Mouse (Mus musculus) brown adipose tissue, adult 24 weeks (tissue): ENCODE results near the gene Hist1h2ap. TPM values are rescaled to one million over a fixed set of nuclear protein-coding genes. Genes with fewer than 3 reads are reported as not detected.
"Not testable (repeated sequence)": the region's sequence is repeated elsewhere in the genome, so short reads cannot be mapped to it uniquely, and the experiment has no call there.

Experiments used
- H3K27ac ChIP-seq: fragments of 200-500 bp; replicated peaks from 2 replicates; pipeline ENCODE4 v1.5.1; 2012; ENCODE audit warnings: low read depth, mild to moderate bottlenecking, low read length
- H3K4me1 ChIP-seq: fragments of 200-500 bp; 2 replicates; pipeline ENCODE4 v1.6.1; 2012; ENCODE audit warnings: low read length, mixed read lengths; ENCODE audit not compliant: control insufficient read depth, insufficient read depth, insufficient read length
- H3K4me3 ChIP-seq: fragments of 200-500 bp; 2 replicates; pipeline ENCODE4 v1.5.1; 2012; ENCODE audit warnings: low read depth, mild to moderate bottlenecking, low read length, moderate library complexity; ENCODE audit not compliant: insufficient read depth
- polyA plus RNA-seq: library from polyadenylated mRNA; stranded (reverse); fragments of >200 nt; gene quantifications from 2 replicates; pipeline ENCODE4 v1.2.4, GENCODE M21; 2012; ENCODE audit not compliant: missing spikeins, insufficient read depth, insufficient read length

Hist1h2ap gene
- polyA plus RNA-seq, 1 experiment = not detected

- no peaks in the 10 kb centered on the region for H3K4me1 ChIP-seq
- H3K27ac ChIP-seq = no peak overlapping the region
- no peak overlapping the region for H3K4me3 ChIP-seq
These were observed 3.0 kb downstream of the Hist1h2ap start for GRCm38 (mm10) chr13:21830344-21830743.

GRCm38 (mm10) chr13:21828511-21828910 lies 4.8 kb downstream of the Hist1h2ap start:
- H3K4me1 ChIP-seq = no peaks in the 10 kb centered on the region
- no peak overlapping the region for H3K4me3 ChIP-seq
- H3K27ac ChIP-seq = no peak overlapping the region

DNA sequence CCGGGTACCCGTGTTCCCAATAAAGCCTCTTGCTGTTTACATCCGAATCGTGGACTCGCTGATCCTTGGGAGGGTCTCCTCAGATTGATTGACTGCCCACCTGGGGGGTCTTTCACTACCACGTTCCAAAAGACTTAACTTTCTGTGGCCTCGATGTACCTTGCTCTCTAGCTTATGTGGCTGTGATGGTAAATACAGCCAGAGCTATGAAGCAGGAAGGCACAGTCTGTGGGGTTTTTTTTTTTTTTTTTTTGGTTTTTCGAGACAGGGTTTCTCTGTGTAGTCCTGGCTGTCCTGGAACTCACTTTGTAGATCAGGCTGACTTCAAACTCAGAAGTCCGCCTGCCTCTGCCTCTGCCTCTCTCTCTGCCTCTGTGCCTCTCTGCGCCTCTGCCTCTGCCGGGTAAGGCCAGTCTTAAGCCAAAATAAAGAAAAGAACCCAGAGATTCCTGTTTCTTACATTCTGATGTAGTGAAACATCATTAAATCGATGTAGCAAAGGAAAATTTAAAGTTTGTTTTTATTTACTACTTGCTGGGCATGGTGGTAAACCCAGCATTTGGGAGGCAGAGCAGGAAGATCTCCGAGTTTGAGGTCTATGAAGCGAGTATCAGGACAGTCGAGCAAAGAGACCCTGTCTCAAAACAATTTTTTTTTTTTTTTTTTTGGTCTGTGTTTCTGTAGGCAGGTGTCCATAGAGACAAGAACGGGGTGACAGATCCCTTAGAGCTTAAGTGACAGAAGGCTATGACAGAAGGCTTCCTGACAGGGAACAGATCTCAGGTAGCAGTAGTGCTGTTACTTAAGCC lies 13.0 kb downstream of the Hist1h2ap start:
- not testable (repeated sequence) for H3K4me3 ChIP-seq, H3K4me1 ChIP-seq, H3K27ac ChIP-seq

DNA sequence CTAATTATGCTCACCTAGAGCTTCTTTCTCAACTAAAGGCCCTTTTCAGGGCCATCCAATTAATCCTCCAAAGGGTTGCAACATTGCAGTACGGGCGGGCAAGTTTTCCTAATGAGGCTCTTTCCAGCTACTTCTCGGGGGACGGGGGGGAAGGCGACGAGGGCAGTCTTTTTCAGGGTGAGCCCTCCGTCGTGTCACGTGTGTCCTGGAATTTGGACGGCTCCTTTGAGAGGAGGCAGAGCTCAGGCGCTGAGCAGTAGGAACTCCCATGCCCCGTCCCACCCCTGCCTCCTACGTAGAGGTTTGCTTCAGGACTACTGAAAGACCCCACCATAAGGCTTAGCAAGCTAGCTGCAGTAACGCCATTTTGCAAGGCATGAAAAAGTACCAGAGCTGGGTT lies 21.2 kb downstream of the Hist1h2ap start:
- H3K4me1 ChIP-seq = not testable (repeated sequence)
- H3K4me3 ChIP-seq = peak overlapping the region; percentile 10; the same call in 1 of the 2 replicates

GRCm38 (mm10) chr13:21811539-21811938 lies 21.8 kb downstream of the Hist1h2ap start, which contains the start of gene Hist1h4m:
TSS of gene Hist1h4m (plus strand) at chr13:21811746.
- H3K4me3 ChIP-seq = peak within 1 kb of the TSS; percentile 10; the same call in 1 of the 2 replicates
- not testable (repeated sequence) for H3K4me1 ChIP-seq, H3K27ac ChIP-seq

More for the DNA sequence above, 21.2 kb downstream of the Hist1h2ap start:
- not testable (repeated sequence) for H3K27ac ChIP-seq

DNA sequence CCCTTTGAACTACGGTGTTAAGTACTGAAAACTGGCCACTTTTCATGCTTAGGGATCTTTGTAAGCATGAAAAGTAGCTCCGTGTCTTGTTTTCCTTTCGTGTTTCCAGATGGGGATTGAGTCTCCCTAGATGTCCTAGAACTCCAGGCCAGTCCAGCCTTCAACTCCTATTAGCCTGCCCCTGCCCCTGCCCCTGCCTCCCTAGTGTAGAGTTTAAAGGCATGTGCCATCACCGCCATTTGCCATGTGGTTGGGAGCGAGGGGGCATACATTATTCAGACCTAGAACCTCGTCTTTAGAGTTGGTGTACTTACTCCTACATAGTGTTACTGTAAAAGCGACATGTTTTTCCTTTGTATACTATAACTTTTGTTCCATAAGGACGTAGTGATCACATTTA lies 22.2 kb downstream of the Hist1h2ap start:
- H3K4me1 ChIP-seq, H3K27ac ChIP-seq, H3K4me3 ChIP-seq: not testable (repeated sequence)

GRCm38 (mm10) chr13:21810073-21810472 lies 23.2 kb downstream of the Hist1h2ap start, which contains the start of the genes Hist1h2bq and Hist1h2ao:
TSS of gene Hist1h2bq (minus strand) at chr13:21810197.
TSS of gene Hist1h2ao (plus strand) at chr13:21810465.
- not testable (repeated sequence) for H3K4me1 ChIP-seq, H3K4me3 ChIP-seq, H3K27ac ChIP-seq

- not testable (repeated sequence) for H3K4me1 ChIP-seq, H3K27ac ChIP-seq, H3K4me3 ChIP-seq
These were observed 30.2 kb downstream of the Hist1h2ap start for GRCm38 (mm10) chr13:21803058-21803457.

GRCm38 (mm10) chr13:21797163-21797562 lies 36.1 kb downstream of the Hist1h2ap start:
- H3K4me3 ChIP-seq, H3K27ac ChIP-seq, H3K4me1 ChIP-seq: not testable (repeated sequence)

GRCm38 (mm10) chr13:21795584-21795983 lies 37.7 kb downstream of the Hist1h2ap start:
- Histone ChIP-seq H3K4me3 (no peak overlapping the region), H3K4me1 (no peaks in the 10 kb centered on the region), H3K27ac (no peak overlapping the region)

GRCm38 (mm10) chr13:21790601-21791283 lies 42.6 kb downstream of the Hist1h2ap start:
- Histone ChIP-seq H3K4me1 (no peaks in the 10 kb centered on the region), H3K4me3 (peak overlapping the region; percentile 23), H3K27ac (no peak overlapping the region)

- Histone ChIP-seq H3K4me1 (no peaks in the 10 kb centered on the region), H3K27ac (no peak overlapping the region), H3K4me3 (no peak overlapping the region)
These were observed 43.4 kb downstream of the Hist1h2ap start for GRCm38 (mm10) chr13:21789925-21790324.

DNA sequence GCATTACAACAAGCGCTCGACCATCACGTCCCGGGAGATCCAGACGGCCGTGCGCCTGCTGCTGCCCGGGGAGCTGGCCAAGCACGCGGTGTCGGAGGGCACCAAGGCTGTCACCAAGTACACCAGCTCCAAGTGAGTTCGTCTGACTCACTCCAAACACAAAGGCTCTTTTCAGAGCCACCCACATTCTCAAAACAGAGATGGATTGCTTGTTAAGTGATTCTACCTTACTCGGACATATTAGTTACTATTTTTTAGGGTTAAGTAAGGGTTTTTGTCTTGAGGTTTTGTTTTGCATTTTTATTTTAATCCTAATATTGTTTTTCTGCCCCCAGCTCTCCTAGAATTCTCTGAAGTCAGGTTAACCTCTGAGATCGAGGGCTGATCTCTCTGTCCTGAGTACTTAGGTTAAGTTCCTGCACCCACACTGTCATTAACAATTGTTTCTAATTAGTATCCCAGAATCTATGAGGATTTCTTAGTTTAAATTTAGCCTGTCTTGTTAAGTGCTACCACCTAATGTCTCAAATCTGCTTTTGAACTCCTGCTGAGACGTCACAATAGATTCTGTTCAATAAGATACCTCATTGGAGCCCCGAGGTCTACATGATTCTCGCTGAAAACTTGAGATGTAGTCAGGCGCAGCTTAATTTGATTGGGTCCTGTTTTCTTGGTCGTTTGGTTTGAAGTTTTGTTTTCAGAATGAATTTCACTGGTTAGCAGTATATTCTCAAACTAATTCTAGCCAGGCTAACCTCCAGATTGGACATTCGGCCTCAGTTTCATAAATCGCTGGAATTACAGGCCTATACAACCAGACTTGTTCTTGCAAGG lies 45.3 kb downstream of the Hist1h2ap start:
- H3K4me3 ChIP-seq = no peak overlapping the region

GRCm38 (mm10) chr13:21786899-21787629 lies 46.2 kb downstream of the Hist1h2ap start, which contains the start of the genes Hist1h2an and Hist1h2bp:
TSS of gene Hist1h2an (minus strand) at chr13:21787218.
TSS of gene Hist1h2bp (plus strand) at chr13:21787461.
- H3K4me3 ChIP-seq = peak within 1 kb of the TSS; percentile 52
- not testable (repeated sequence) for H3K27ac ChIP-seq, H3K4me1 ChIP-seq

More for the DNA sequence above, 45.3 kb downstream of the Hist1h2ap start:
- H3K4me1 ChIP-seq = no peaks in the 10 kb centered on the region
- no peak overlapping the region for H3K27ac ChIP-seq
